Mouse (Mus musculus) intestine, embryonic 16.5 days (tissue): ENCODE measurements around the gene Rad9a. TPM values are rescaled to one million over a fixed set of nuclear protein-coding genes. Genes with fewer than 3 reads are reported as not detected.

ENCODE experiments used
- ATAC-seq: fragments of 200-750 bp; cut with Nextera tagmentation; 2 replicates; pipeline ENCODE4 v1.8.0; 2017; ENCODE audit warnings: moderate TSS enrichment, moderate library complexity
- H3K27ac ChIP-seq: fragments of 300-500 bp; sonication (generic); 2 replicates; pipeline ENCODE4 v1.5.1; 2014; ENCODE audit warnings: mild to moderate bottlenecking, low read length
- H3K27me3 ChIP-seq: fragments of 300-500 bp; sonication (generic); replicated peaks from 2 replicates; pipeline ENCODE4 v1.6.1; 2014; ENCODE audit warnings: low read length, control low read depth, mixed read lengths; ENCODE audit not compliant: control insufficient read depth, insufficient read depth
- H3K36me3 ChIP-seq: fragments of 300-500 bp; sonication (generic); 2 replicates; pipeline ENCODE4 v1.6.1; 2014; ENCODE audit warnings: low read length, control low read depth; ENCODE audit not compliant: control insufficient read depth, insufficient read depth
- H3K4me1 ChIP-seq: fragments of 300-500 bp; sonication (generic); 2 replicates; pipeline ENCODE4 v1.6.1; 2014; ENCODE audit warnings: low read length, control low read depth, mixed read lengths; ENCODE audit not compliant: control insufficient read depth, insufficient read depth
- H3K4me2 ChIP-seq: fragments of 300-500 bp; sonication (generic); 2 replicates; pipeline ENCODE4 v1.6.1; 2014; ENCODE audit warnings: low read depth, low read length, control low read depth
- H3K4me3 ChIP-seq: fragments of 300-500 bp; sonication (generic); 2 replicates; pipeline ENCODE4 v1.5.1; 2014; ENCODE audit warnings: mild to moderate bottlenecking, low read length
- H3K9ac ChIP-seq: fragments of 300-500 bp; sonication (generic); 2 replicates; pipeline ENCODE4 v1.6.1; 2014; ENCODE audit warnings: low read depth, low read length
- H3K9me3 ChIP-seq: fragments of 300-500 bp; sonication (generic); 2 replicates; pipeline ENCODE4 v1.6.1; 2016; ENCODE audit warnings: low read length, control low read depth; ENCODE audit not compliant: control insufficient read depth
- WGBS: fragments of 180-500 bp; shearing (Covaris S2); extraction: QIAGEN DNeasy Blood & Tissue Kit; methylation state at CpG from one replicate; pipeline ENCODE4 v1.1.7; 2014; 5-methylcytosine and 5-hydroxymethylcytosine counted together
- polyA plus RNA-seq: library from polyadenylated mRNA; unstranded; fragments of >200 nt; fragmentation: Nextera tagmentation; extraction: Ambion mirVana; gene quantifications from 2 replicates; pipeline ENCODE4 v1.2.1, GENCODE M21; 2015

The Rad9a gene
- polyA plus RNA-seq, 1 experiment from 2014 or later: 34.2 TPM

DNA sequence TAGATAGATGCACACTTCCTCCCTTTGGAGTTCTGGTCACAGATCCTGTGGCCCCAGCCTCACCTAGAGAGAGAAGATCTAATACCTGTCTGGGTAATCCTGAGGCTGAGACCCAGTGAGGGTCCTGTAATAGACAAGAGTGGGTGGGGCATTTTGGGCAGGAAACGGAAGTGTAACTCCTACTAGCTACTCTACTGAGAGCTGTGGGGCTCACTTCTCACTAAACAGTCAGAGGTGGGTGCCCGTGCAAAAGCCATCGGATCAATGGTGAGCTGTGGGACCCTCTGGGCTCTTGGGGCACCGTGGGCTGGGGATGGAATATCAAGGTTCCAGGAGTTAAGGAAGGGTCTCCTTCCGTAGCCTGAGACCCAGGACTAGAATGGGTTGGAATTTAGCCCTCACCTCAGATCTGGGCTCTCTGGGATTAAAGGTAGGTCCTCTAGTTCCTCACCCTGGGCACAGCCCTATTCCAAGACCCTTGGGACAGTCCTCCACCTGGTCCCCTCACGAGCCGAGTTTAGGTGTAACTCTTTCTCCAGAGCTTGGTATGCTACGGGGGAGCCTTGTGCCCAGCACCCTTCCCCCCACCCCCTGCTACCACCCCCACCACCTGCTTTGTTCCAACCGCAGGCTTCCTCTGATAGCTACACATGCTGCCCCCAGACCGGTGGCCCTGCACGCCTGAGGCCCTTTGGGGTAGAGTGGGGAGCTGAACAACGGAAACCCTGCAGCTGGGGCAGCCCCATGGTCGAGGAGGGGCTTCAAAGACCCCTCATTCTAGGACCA lies 46.8 kb downstream of the Rad9a start:
- H3K4me1 ChIP-seq: peaks cover 15% of the 10 kb centered on the region
- H3K4me2 ChIP-seq: no peak overlapping the region
- no peak for ATAC-seq
- 77% methylated on average over 13 of the region's 13 CpGs for WGBS
- no peak overlapping the region for H3K27ac ChIP-seq
- H3K9me3 ChIP-seq: no peaks in the 10 kb centered on the region
- no peak overlapping the region for H3K4me3 ChIP-seq
- no peaks in the 10 kb centered on the region for H3K27me3 ChIP-seq
- no peak overlapping the region for H3K9ac ChIP-seq
- H3K36me3 ChIP-seq: peaks cover 37% of the 10 kb centered on the region

DNA sequence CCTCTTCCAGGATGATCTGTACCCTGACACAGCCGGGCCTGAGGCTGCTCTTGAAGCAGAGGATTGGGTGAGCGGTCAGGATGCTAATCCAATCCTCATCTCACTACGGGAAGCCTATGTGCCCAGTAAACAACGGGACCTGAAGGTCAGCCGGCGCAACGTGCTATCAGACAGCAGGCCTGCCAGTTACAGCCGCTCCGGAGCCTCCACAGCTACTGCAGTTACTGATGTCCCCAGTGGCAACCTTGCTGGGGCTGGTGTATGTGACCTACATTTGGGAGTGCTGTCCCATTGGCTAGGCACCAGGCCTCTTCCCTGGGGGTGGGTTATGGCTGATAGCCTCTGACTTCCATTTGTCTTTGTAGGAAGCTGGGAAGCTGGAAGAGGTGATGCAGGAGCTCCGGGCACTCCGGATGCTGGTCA lies 48.2 kb downstream of the Rad9a start, which contains the start of gene Ptprcap:
Gene Ptprcap, plus strand, starts transcription at position 373 of the 423 bp plus-strand sequence.
- no peak within 1 kb of the TSS for H3K9ac ChIP-seq
- WGBS: 64% methylated on average over 11 of the region's 11 CpGs
- no peak for ATAC-seq
- peaks cover 22% of the 10 kb centered on the region for H3K4me1 ChIP-seq
- H3K9me3 ChIP-seq: no peaks in the 10 kb centered on the region
- no peaks in the 10 kb centered on the region for H3K27me3 ChIP-seq
- no peak within 1 kb of the TSS for H3K4me2 ChIP-seq
- no peak within 1 kb of the TSS for H3K4me3 ChIP-seq
- peaks cover 30% of the 10 kb centered on the region for H3K36me3 ChIP-seq
- H3K27ac ChIP-seq: no peak within 1 kb of the TSS

DNA sequence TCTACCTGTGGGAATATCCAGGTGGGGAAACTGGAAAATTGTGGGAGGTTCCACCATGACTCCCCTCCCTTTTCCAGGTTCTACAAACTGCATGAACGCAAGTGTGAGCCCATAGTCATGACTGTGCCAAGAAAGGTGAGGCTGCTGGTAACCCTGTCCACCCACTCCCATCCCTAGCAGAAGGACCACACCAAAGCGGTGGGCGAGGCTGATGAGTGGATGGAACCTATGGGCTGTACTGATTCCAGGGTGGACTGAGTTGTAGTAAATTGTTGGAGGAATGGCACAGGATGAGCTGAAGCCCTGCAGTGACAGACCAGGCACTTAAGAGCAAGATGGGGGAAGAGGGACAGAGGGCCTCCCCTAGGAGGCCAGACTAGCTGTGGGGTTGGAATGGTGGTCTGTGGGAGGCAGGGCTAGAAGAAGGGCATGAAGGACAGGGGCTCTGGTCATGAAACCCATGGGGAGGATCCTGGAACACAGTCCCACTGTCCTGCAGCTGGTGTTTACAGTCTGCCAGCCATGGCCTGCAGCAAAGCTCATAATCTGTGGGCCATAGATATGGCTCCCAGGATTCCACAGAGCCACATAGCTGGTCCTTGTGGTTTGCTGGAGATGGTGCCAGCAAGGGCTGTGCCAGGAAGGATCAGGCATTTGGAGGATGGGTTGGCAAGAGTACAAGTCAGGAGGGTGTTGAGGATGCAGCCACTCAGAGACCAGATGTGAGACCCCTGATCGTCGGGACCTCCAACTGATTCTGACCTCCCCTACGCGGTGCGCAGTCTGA lies 48.8 kb downstream of the Rad9a start:
- H3K27ac ChIP-seq: no peak overlapping the region
- no peak overlapping the region for H3K4me3 ChIP-seq
- no peaks in the 10 kb centered on the region for H3K9me3 ChIP-seq
- no peak overlapping the region for H3K9ac ChIP-seq
- peaks cover 22% of the 10 kb centered on the region for H3K4me1 ChIP-seq
- no peak for ATAC-seq
- no peak overlapping the region for H3K4me2 ChIP-seq
- WGBS: 84% methylated on average over 8 of the region's 8 CpGs
- peaks cover 29% of the 10 kb centered on the region for H3K36me3 ChIP-seq
- no peaks in the 10 kb centered on the region for H3K27me3 ChIP-seq

DNA sequence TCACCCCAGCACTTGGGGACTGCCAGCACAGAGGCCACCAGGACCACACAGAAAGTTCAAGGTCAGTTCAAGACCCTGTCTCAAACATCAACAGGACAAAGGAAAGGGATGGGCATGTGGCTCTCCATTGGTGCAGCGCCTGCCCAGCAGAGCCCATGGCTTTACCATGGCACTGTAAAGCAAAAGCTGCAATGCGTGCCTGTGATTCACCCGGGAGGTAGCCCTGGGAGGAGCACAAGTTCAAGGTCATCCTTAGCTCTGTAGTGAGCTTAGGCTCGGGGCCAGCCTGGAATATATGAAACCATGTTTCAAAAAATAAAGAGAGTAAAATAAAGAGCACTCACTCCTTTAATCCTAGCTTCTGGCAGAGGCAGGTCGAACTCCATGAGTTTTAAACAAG lies 49.6 kb downstream of the Rad9a start:
- Histone ChIP-seq H3K27ac (no peak overlapping the region), H3K27me3 (no peaks in the 10 kb centered on the region), H3K4me1 (peaks cover 22% of the 10 kb centered on the region), H3K9ac (no peak overlapping the region), H3K4me3 (no peak overlapping the region), H3K4me2 (no peak overlapping the region), H3K36me3 (peaks cover 22% of the 10 kb centered on the region), H3K9me3 (no peaks in the 10 kb centered on the region)
- ATAC-seq: no peak
- 88% methylated on average over 5 of the region's 5 CpGs for WGBS

DNA sequence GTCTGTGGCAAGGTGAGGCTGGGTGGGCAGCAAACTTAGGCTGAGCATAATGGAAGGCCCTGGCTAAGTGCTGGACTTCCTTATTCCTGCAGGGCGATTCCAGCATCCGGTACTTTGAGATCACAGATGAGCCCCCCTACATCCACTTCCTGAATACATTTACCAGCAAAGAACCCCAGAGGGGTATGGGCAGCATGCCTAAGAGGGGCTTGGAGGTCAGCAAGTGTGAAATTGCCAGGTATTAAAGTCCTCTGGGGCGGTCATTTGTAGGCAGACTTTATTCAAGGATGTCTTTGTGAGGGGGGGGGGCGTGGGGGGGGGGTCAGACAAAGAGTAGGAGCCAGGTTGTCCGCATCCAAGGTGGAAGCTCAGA lies 50.0 kb downstream of the Rad9a start:
- Histone ChIP-seq H3K9ac (no peak overlapping the region), H3K27ac (no peak overlapping the region), H3K4me2 (no peak overlapping the region), H3K4me1 (peaks cover 22% of the 10 kb centered on the region), H3K27me3 (no peaks in the 10 kb centered on the region), H3K4me3 (no peak overlapping the region), H3K36me3 (peaks cover 22% of the 10 kb centered on the region), H3K9me3 (no peaks in the 10 kb centered on the region)
- 75% methylated on average over 5 of the region's 5 CpGs for WGBS
- ATAC-seq: no peak

DNA sequence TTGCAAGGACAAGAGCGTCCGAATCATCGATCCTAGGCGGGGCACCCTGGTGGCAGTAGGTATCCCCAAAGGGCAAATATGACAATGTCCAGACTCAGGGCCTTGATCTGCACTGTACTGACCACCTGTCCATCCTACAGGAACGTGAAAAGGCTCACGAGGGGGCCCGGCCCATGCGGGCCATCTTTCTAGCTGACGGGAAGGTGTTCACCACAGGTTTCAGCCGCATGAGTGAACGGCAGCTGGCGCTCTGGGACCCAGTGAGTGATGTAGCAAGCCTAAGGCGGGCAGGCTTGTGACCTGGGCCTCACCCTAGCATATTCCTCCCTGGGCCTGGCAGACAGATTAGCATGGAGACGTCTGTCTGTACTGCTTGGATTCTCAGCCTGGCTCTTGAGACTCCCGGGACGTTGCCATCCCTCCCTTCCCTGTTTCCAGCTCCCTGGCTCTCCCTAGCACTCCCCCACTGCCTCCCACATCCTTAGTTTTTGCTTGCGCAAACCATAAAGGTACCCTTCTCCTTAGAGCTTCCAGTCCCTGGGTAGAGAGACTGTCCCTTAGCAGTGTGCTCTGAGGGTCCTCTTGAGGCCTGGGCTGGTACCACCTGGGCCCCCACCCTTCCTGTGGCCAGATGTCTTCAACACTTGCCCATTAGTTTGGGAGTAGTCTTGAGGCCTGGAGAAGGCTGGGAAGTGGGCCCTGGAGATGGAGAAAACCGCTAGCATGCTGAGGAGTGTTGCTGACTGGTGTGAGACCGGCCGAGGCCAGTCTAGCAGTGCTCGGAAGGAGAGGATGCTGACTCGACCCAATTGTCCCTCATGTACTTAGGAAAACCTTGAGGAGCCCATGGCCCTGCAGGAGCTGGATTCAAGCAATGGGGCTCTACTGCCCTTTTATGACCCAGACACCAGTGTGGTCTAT lies 50.6 kb downstream of the Rad9a start:
- Histone ChIP-seq H3K4me2 (no peak overlapping the region), H3K4me3 (no peak overlapping the region), H3K27ac (no peak overlapping the region), H3K27me3 (no peaks in the 10 kb centered on the region), H3K9me3 (no peaks in the 10 kb centered on the region), H3K9ac (0 out of 2 replicates have a peak overlapping the region, but pooled peaks have one; percentile 21), H3K4me1 (peaks cover 22% of the 10 kb centered on the region), H3K36me3 (peaks cover 20% of the 10 kb centered on the region)
- WGBS: 89% methylated on average over 22 of the region's 22 CpGs
- no peak for ATAC-seq

DNA sequence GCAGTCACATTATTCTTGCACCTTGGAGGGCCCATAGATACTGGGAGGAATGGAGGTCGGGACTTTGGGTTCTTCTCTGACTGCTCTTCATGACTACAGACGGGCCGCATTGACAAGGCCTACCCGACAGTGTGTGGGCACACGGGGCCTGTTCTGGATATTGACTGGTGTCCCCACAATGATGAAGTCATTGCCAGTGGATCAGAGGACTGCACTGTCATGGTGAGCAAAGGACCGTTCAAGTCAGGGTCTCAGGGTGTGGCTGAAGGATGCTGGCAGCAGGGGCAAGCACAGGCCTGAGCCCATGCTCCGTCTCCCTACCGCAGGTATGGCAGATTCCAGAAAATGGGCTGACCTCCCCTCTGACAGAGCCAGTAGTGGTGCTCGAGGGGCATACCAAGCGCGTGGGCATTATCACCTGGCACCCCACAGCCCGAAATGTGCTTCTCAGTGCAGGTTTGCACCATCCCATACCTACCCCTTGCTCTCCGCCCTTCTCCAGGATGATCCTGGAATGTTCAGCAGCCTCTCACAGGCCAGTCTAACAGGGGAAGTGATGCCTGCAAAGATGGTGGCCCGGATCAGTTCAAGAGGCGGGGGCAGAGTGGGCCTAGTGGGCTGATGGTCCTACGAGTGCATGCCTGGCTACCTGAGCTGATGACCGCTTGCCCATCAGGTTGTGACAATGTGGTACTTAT lies 51.5 kb downstream of the Rad9a start:
- no peaks in the 10 kb centered on the region for H3K9me3 ChIP-seq
- ATAC-seq: no peak
- 92% methylated on average over 17 of the region's 17 CpGs for WGBS
- peaks cover 18% of the 10 kb centered on the region for H3K36me3 ChIP-seq
- H3K9ac ChIP-seq: peak overlapping the region; percentile 95
- peak overlapping the region; percentile 82; the same call in 1 of the 2 replicates for H3K4me3 ChIP-seq
- peak overlapping the region; percentile 84 for H3K4me2 ChIP-seq
- H3K27me3 ChIP-seq: no peaks in the 10 kb centered on the region
- no peak overlapping the region for H3K27ac ChIP-seq
- H3K4me1 ChIP-seq: peaks cover 22% of the 10 kb centered on the region

DNA sequence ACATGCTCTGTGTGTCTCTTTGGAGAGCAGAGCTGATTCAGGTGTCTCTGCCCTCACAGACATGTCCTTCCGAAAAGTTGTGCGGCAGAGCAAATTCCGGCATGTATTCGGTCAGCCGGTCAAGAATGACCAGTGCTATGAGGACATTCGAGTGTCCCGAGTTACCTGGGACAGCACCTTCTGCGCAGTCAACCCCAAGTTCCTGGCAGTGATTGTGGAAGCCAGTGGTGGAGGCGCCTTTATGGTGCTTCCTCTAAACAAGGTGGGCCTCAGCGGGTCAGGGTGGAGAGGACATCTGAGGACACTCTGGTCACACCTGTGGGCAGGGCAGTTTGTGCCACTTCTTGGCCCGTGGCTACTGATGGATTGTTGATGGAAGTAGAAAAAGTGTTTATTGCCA lies 52.2 kb downstream of the Rad9a start:
- Histone ChIP-seq H3K27me3 (no peaks in the 10 kb centered on the region), H3K9me3 (no peaks in the 10 kb centered on the region), H3K9ac (peak overlapping the region; percentile 95), H3K4me2 (peak overlapping the region; percentile 84), H3K27ac (peak overlapping the region; percentile 74), H3K4me3 (peak overlapping the region; percentile 82), H3K36me3 (peaks cover 18% of the 10 kb centered on the region), H3K4me1 (peaks cover 22% of the 10 kb centered on the region)
- 79% methylated on average over 11 of the region's 11 CpGs for WGBS
- no peak for ATAC-seq
